Mouse (Mus musculus): ENCODE measurements around the gene Hdac9.

The Hdac9 gene

GRCm38 (mm10) chr12:34806528-34806927 lies 110.4 kb downstream of the Hdac9 start:
- DNase-seq (ENCODE audit: low spot score): no peak

- DNase-seq (ENCODE audit: low spot score): no peak
Observed at GRCm38 (mm10) chr12:34803721-34804120, 113.2 kb downstream of the Hdac9 start.

DNA sequence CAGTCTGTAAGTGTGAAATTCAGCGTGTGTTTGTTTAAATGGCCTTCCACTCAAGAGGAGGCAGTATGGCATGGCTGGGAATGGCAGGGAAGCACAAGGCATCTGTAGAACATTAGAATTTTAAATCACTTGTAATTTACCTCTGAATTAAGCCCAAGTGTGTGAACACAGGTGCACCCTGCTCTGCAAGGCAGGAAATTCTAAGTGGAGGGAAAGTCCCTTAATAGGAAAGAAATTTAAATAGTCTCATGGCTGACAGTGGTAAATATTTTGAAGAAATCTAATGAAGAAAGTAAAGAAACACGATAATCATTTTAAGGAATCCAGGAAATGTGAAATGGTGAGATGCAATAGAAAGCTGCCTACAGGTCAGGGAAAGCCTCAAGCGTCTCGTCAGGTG lies 114.6 kb downstream of the Hdac9 start:
- DNase-seq (ENCODE audit: low spot score): no peak

- no peak for DNase-seq (ENCODE audit: low spot score)
Observed at GRCm38 (mm10) chr12:34801752-34802151, 115.1 kb downstream of the Hdac9 start.

DNA sequence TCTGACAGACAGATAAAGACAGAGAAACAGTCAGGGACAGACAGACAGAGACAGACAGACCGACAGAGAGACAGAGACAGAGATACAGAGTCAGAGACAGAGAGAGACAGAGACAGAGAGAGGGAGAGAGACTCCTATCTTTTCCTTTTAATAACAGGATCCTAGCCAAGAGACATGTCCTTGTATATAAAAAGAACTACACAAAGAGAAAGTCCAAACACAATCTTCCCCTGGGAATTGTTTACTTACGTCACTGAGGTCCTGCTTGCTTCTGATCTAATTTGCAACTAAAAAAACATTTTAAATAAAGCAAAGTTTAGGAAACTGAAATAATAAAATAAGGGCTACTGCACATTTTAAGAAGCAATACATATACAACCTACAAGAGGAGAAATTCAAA lies 119.5 kb downstream of the Hdac9 start:
- no peak for DNase-seq (ENCODE audit: low spot score)

GRCm38 (mm10) chr12:34795487-34795886 lies 121.4 kb downstream of the Hdac9 start:
- no peak for DNase-seq (ENCODE audit: low spot score)

DNA sequence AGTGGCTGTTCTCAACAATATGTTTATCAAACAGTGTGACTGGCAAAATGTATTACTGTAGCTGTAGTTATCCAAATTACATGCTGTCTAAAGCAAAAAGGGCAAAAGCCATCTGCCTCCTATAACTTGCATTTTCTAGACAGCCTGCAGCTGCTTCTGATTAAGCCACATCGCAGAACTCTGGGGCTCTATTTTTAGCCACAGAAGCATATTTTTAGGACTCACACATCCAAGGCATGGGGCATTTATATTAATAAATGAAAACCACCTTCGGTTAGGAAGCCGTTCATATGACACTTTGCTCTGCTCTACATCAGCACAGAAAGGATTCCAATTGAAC lies 124.8 kb downstream of the Hdac9 start:
- DNase-seq (ENCODE audit: low spot score): no peak

DNA sequence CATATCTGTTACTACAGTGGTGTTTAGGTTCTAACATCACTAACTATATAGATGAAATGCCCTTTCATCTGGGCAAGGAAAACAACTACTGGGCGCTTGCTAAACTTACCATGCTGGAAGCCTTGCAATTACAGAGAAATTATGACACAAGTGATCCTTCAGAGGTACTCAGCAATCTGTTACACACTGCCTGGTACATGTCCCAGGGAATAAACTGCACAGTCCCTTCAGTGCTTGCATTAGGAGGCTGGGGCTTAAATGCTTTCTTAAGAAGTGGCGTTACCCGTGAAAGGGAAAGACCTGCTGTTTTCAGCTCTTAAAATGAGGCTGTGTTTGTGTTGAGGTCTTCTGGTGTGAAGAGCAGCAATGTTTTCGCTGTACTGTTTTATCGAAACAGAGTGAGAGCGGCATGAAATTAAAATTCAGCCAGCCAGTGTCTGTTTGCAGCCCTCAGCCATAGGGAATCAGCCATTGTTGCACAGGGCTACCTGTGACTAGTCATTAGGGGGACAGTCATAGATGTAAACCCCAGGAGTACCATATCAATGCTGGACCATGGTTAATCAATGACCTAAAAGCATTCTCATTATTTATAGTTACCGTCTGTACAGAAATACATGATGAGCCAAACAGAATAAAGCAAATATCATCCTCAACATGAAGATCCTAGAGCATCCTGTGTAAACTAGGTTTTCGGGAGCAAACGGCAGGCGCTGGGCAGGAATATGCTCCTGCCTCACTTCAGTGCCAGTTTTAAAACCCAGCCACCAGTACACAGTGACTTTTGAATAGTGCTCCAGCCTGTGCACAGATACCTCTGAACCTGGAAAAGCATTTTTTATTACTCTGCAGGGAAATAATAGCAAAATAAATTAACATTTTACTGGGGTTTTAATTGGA lies 125.4 kb downstream of the Hdac9 start:
- no peak for DNase-seq (ENCODE audit: low spot score)

GRCm38 (mm10) chr12:34789031-34789982 lies 127.6 kb downstream of the Hdac9 start:
- no peak for DNase-seq (ENCODE audit: low spot score)

GRCm38 (mm10) chr12:34787380-34787779 lies 129.5 kb downstream of the Hdac9 start:
- no peak for DNase-seq (ENCODE audit: low spot score)

GRCm38 (mm10) chr12:34783574-34783973 lies 133.3 kb downstream of the Hdac9 start:
- no peak for DNase-seq (ENCODE audit: low spot score)

GRCm38 (mm10) chr12:34779368-34779957 lies 137.4 kb downstream of the Hdac9 start:
- no peak for DNase-seq (ENCODE audit: low spot score)

GRCm38 (mm10) chr12:34776170-34776569 lies 140.7 kb downstream of the Hdac9 start:
- DNase-seq (ENCODE audit: low spot score): no peak

DNA sequence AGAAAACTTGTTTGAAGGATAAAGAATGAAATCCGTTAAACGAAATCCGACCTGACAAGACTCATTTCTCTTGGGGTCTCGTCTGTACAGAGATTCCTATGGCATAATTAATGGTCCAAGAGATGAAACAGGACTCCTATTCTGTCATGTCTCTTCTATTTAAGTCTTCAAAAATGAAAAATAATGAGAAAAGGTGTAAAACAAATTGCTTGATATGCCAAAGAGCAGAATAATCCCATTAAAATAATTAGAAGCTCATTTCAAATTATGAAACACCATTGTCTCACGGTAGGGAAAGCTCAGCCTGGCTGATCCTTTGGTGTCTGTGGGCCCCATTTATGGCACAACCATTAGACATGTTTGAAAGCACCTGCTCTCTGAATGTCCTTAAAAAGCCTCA lies 142.8 kb downstream of the Hdac9 start:
- DNase-seq (ENCODE audit: low spot score): no peak

DNA sequence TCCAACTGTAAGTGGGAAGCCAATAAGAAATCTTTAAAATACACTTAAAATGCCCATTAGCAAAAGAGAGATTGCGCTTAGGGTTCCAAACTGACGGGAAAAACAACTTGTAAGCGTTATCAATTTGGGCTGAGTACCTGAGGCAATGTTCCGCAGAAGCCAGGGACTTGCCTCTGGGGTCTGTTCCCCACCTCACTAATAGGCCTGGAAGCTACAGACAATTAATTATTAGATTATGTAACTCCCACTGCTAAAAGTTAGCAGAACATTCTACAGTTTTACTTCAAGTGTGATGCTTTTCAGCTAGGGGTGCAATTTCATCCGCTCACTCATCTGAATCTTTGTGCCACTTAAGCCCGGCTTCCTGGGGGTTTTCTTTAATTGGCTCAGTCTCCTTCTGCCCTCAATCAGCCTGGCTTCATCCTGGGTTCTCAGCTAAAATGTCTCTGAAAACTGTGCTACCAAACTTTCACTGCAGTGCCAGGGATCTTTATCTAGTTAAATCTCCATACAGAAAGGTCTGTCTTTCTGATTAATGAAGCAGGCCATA lies 149.6 kb downstream of the Hdac9 start:
- DNase-seq (ENCODE audit: low spot score): no peak

- no peak for DNase-seq (ENCODE audit: low spot score)
Observed at GRCm38 (mm10) chr12:34747266-34747665, 169.6 kb downstream of the Hdac9 start.

GRCm38 (mm10) chr12:34725204-34725603 lies 191.7 kb downstream of the Hdac9 start:
- no peak for DNase-seq (ENCODE audit: low spot score)

GRCm38 (mm10) chr12:34724274-34724673 lies 192.6 kb downstream of the Hdac9 start:
- DNase-seq (ENCODE audit: low spot score): no peak

GRCm38 (mm10) chr12:34722831-34723490 lies 193.9 kb downstream of the Hdac9 start:
- no peak for DNase-seq (ENCODE audit: low spot score)

DNA sequence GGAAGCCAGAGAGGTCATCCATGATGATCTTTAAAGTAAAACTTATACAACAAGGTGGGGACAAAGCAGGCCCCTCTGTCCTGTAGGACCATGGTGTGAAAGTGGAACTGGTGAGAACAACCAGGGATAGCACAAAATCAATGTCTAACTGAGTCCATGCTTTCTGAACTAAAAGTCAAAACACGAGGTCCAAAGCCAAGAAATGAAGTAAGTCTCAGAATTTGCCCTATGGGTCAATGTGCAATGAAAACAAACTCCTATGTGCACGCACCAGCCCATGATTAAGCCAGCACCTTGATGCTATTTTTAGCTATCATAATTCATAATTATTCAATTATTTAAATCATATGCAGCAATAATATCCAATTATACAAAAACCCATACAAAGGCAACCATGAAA lies 196.0 kb downstream of the Hdac9 start:
- no peak for DNase-seq (ENCODE audit: low spot score)

DNA sequence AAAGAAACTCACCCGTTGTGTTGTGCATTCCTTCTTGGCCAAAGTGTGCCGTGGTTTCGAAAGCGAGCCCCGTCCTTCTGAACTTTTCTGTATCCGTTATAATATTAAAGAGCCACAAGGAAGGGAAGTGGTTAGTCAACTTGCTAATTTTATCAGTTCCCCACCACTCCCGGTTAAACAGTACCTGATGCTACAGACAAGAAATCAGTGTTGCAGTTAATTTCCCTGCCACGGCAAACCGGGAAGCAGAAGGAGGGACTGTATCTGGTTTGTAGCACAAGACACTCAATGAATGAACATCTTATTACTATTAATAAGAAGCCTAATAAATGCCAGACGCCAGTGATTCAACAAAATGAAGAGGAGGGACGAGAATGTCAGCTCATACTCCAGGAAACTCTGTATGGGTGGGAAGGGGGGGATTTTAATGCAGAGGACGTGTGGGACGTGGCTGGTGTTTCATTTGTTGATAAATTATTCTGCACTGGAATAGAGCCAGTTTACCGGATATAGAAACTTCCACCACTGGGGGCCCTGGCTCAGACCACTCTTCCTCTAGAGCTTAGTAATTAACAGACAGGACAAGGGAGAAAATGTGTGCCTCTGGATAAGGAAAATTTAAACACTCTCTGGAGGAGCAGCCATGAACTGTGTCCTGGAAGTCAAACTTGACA lies 202.5 kb downstream of the Hdac9 start:
- DNase-seq (ENCODE audit: low spot score): no peak

Data from testis, postnatal 10 days (tissue).